Mouse (Mus musculus) cerebellum, postnatal 10 days (tissue): Measurements from ENCODE around the gene Gm8229.
"Not testable (repeated sequence)": the region's sequence is repeated elsewhere in the genome, so short reads cannot be mapped to it uniquely, and the experiment has no call there.

Experiments used
- DNase-seq, 2 experiments: peaks; one replicate each; pipeline ENCODE4 v3.0.0; 2021; ENCODE audit warnings: mixed read lengths in 2 of 2

Gm8229 gene

DNA sequence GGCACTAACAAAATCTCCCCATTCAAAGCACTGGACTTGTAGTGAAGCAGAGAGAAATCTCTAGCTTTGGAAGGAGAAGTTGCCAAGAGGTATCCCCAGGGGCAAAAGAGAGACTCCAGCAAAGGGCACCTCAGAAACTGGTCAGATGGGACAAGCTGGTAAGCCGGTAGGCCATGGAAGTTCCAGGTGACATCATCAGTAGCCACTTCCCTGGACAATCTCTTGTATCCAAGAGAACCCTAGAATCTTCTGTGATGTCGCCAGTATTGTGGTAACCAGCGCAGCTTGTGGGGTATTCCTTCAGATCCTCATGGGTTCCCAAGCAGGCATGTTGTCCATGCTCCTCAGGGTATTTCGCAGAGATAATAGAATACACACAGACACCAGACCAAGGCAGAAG, at the start of gene Gm8229:
Gene Gm8229 (plus strand): TSS at position 301 of the 400 bp plus-strand sequence.
- not testable (repeated sequence) for DNase-seq

DNA sequence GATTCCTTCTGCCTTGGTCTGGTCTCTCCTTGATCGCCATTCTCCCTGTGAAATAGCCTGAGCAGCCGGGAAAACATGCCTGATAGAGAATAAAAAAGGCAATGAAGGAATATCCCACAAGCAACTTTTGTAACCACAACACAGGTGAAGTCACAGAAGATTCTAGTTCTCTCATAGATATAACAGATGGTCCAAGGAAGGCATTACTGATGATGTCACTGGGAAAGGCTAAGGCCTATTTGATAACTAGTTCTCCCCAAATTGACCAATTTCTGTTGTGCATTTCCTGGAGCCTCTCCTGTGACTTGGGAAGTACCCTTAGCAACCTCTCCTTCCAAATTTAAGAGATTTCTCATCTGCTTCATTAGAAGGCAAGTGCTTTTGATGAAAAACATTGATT, 26.7 kb upstream of the Gm8229 start, which contains the start of gene Gm5930:
Gene Gm5930 (minus strand): TSS at position 101 of the 400 bp plus-strand sequence.
- DNase-seq = not testable (repeated sequence)

DNA sequence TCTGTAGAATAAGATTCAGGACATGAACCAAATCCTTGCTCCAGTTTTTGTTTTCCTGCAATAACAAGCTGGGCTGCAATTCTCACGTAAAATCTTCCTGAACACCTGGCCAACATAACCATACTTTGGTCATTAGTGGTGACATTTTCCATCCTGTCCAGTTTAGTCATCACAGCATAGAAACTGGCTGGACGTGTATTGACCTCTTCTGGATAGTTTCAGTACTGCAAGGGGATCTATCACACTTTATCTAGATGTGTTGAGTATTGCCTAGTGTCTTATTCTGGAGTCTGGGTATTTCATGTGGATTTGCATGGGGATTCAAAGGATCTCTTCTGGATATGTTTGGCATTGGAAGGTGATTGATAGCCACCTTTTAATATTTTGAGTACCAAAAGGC, 3.7 kb upstream of the Gm8229 start:
- DNase-seq = peak; percentile 0 to 1

DNA sequence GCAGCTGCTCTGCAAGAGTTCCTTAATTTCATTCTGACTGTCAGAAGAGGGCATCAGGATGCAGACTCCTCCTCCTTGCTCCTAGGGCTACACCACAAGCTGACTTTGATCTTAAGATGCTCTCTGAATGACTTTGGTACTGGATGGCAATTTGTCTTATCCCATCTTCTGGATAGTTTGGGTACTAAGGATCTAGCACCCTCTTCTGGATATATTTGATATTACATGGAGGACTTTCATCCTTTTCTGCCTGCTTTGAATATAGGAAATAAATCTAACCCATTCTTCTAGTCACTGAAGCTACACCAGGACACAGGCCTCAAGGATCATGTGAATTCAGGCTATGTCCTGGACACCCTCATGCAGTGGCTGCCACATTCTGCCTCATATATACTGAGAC, 2.9 kb upstream of the Gm8229 start:
- DNase-seq = not testable (repeated sequence)

DNA sequence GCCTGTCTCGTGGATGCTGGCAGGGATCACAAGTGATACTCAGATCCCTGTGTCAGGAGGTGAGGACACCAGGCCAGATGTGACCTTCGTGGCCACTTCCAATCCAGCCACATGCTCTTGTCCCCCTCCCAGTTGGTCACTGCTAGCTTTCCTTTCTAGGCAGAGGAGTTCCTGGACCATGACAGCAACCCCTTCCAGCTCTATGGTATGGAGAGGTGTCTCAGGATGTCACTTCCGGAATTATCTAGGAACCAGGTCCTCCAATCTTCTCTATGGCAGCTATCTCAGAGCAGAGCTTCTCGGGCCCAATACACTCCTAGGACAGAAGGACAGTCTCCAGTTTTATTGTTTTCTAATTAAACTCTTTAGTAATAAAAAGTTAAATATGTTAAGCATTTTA, 19.1 kb downstream of the Gm8229 start:
- not testable (repeated sequence) for DNase-seq

DNA sequence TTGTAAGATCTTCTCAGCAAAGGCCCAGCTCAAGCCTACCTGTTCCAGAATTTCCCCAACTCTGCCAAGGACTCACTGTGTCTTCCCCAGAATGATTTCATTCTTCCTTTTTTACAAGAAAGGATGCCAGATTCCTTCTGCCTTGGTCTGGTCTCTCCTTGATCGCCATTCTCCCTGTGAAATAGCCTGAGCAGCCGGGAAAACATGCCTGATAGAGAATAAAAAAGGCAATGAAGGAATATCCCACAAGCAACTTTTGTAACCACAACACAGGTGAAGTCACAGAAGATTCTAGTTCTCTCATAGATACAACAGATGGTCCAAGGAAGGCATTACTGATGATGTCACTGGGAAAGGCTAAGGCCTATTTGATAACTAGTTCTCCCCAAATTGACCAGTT, 45.4 kb downstream of the Gm8229 start, which contains the start of gene Gm3371:
Gene Gm3371 (minus strand): TSS at position 101 of the 400 bp plus-strand sequence.
- DNase-seq = not testable (repeated sequence)
